In the genomic region with DNA sequence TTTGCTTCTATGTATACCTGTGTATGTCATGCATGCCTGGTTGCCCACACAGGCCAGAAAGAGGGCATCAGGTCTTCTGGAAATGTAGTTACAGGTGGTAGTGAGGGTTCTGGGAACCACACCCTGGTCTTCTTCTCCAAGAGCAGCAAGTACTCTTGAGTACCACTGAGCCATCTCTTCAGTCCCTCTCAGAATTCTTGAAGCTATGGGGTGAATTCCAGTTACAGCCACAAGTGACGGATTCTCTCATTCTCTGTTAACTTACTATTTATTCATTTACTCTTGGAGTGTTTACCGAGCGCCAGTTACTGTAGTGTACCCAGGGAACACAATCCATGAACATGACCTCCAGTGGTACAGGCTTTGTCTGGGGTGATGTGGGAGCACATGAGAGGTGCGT, we compare ENCODE assay signal across 25 mouse cellular contexts.
"Had no signal": no experiment of that assay in that cellular context is flagged by ENCODE, and none has a peak within 500 bp of the region (broad histone marks: within the 10 kb centered on the region; RNA-seq: fewer than 3 reads in every experiment).

No protein-coding gene starts in this region.

- H3K9me3 ChIP-seq: heart, embryonic 10.5 days; heart, embryonic 12.5 days; hindbrain, embryonic 10.5 days; hindbrain, embryonic 12.5 days; intestine, embryonic 15.5 days; limb, embryonic 10.5 days; limb, embryonic 12.5 days had no signal

- DNase-seq: gastrocnemius, adult 2 months; gastrocnemius, postnatal 10 days; gastrocnemius, postnatal 25 days; heart, adult 2 months; heart, postnatal 10 days; heart, postnatal 4 days; kidney, adult 18-20 months; kidney, adult 8-10 months; kidney, postnatal 10 days; kidney, postnatal 25 days; kidney, postnatal 4 days; liver had no signal

- H3K9ac ChIP-seq: heart, embryonic 12.5 days; hindbrain, embryonic 12.5 days; hindbrain, embryonic 14.5 days; intestine, embryonic 15.5 days; limb, embryonic 12.5 days had no signal

- H3K4me2 ChIP-seq: heart, embryonic 12.5 days; hindbrain, embryonic 12.5 days; hindbrain, embryonic 14.5 days; intestine, embryonic 15.5 days; limb, embryonic 12.5 days had no signal

- H3K4me3 ChIP-seq: gastrocnemius, adult 2 months; heart, adult 2 months; heart, embryonic 10.5 days; heart, embryonic 12.5 days; hindbrain, embryonic 10.5 days; hindbrain, embryonic 12.5 days; intestine, embryonic 15.5 days; layer of hippocampus, adult 2 months; left cerebral cortex, adult 2 months; limb, embryonic 10.5 days; limb, embryonic 12.5 days had no signal

- H3K27ac ChIP-seq: gastrocnemius, adult 2 months; heart, adult 2 months; heart, embryonic 10.5 days; hindbrain, embryonic 10.5 days; hindbrain, embryonic 12.5 days; hindbrain, embryonic 14.5 days; intestine, embryonic 15.5 days; layer of hippocampus, adult 2 months; left cerebral cortex, adult 2 months; limb, embryonic 10.5 days; limb, embryonic 12.5 days had no signal

- H3K36me3 ChIP-seq: heart, embryonic 10.5 days; heart, embryonic 12.5 days; hindbrain, embryonic 10.5 days; hindbrain, embryonic 12.5 days; intestine, embryonic 15.5 days; limb, embryonic 10.5 days; limb, embryonic 12.5 days had no signal

- H3K4me1 ChIP-seq: hindbrain, embryonic 10.5 days; hindbrain, embryonic 12.5 days; intestine, embryonic 15.5 days had no signal

- ATAC-seq: hindbrain, embryonic 16.5 days; inflammation-experienced regulatory T-cells, adult 6 months; intestine, embryonic 15.5 days; intestine, postnatal 0 days had no signal

- H3K27me3 ChIP-seq: heart, embryonic 12.5 days; hindbrain, embryonic 12.5 days; intestine, embryonic 15.5 days; limb, embryonic 12.5 days had no signal
